Mouse (Mus musculus): ENCODE measurements around the gene Efcab8. TPM values are rescaled to one million over a fixed set of nuclear protein-coding genes. Genes with fewer than 3 reads are reported as not detected.

Gene Efcab8
- total RNA-seq, 2 experiments from 2014 or later, result 0.45 to 0.56 TPM

Other genes with a start within 250 kb of the Efcab8 start
- gene Nol4l, start 250.0 kb upstream of the Efcab8 start, total RNA-seq (2021), result 10 to 100 TPM; 55.5 to 62.5 TPM
- gene Commd7, start 147.2 kb upstream of the Efcab8 start, total RNA-seq (2021), result 10 to 100 TPM; 32.9 to 36.5 TPM
- gene Dnmt3b, start 130.5 kb upstream of the Efcab8 start, total RNA-seq (2021), result 1 to 10 TPM; 1.5 to 1.7 TPM
- gene Dnmt3c, start 83.3 kb upstream of the Efcab8 start, total RNA-seq (2021), result under 1 TPM in 1 of 2 experiments, not detected in 1; 0.17 TPM
- 100 to 1,000 TPM; 183 to 200 TPM for gene Mapre1, start 38.7 kb upstream of the Efcab8 start, total RNA-seq (2021)
- gene Sun5, start 91.2 kb downstream of the Efcab8 start, total RNA-seq (2021), result not detected
- not detected for gene Bpifb2, start 95.1 kb downstream of the Efcab8 start, total RNA-seq (2021)
- not detected for gene Bpifb6, start 120.5 kb downstream of the Efcab8 start, total RNA-seq (2021)
- gene Bpifb3, start 138.3 kb downstream of the Efcab8 start, total RNA-seq (2021), result not detected
- not detected for gene Bpifb4, start 158.3 kb downstream of the Efcab8 start, total RNA-seq (2021)
- not detected for gene Bpifa6, start 195.0 kb downstream of the Efcab8 start, total RNA-seq (2021)
- not detected for gene Bpifa2, start 228.3 kb downstream of the Efcab8 start, total RNA-seq (2021)

Data from left cerebral cortex, postnatal 10 days (tissue).